Mouse (Mus musculus): ENCODE measurements at regions not wholly inside any gene's neighbourhood (a gene's known extent, or its start where the extent isn't known, plus 50 kb on each side); places are given as distances from the start of the nearest gene placed in this dataset.

DNA sequence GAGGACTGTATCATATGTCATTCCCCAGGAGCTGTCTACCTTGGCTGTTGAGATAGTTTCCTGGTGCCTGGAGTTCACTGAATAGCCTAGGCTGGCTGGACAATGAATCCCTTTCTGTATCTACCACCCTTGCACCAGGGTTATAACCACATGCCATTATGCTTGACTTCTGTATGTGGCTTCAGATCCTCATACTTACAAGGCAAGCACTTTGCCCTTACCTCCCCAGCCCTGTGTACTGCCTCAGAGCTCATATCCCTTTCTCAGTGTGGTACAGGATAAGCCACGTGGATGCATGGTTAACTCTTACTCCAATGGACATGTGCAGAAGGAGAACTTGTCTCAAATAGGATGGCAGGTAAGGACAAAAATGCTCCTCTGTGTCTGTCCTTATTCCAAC is 291.3 kb upstream of the Klf4 start:
- TF ChIP-seq CTCF (IDR thresholded peaks at IDR 0.05; ENCODE audit: borderline replicate concordance, extremely low read depth, insufficient read depth, insufficient read length) (no peak), POLR2A (IDR thresholded peaks at IDR 0.05; ENCODE audit: borderline replicate concordance, extremely low read depth, insufficient read depth, insufficient read length, poor library complexity, severe bottlenecking) (no peak)

All from brain, embryonic 14.5 days (tissue).